Mouse (Mus musculus) erythroblast, embryonic 14.5 days (primary cell): ENCODE results near the gene Eid1.

Source experiments
- GATA1 ChIP-seq: IDR thresholded peaks from 2 replicates; pipeline ENCODE4 v1.6.1; 2012; ENCODE audit warnings: low read length, inconsistent platforms, mixed read lengths
- TAL1 ChIP-seq: IDR thresholded peaks from 3 replicates; pipeline ENCODE4 v1.6.1; 2012; ENCODE audit warnings: low read length, inconsistent platforms, mixed read lengths

DNA sequence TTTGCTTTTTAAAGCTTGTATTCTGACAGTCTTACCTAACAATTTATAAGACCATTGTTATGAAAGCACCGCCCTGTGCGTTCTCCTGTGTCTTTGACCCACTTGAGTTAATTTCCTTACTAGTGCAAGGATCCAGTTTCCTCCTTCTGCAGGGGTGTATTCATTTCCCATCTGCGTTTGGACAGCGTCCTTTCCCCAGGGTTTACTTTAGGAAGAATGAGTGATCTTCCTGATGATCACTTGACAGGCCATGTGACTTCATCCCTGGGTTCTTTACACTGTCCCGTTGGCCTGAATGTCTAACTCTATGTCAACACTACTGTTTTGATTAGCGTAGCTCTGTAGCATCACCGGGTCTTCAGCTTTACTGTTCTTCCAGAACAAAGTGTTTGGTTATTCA lies 35.6 kb upstream of the Eid1 start:
- TF ChIP-seq TAL1, result no peak
- TF ChIP-seq GATA1, result no peak
